Mouse (Mus musculus) thymus, postnatal 10 days (tissue): ENCODE results near the gene Naa20.
"Not testable (repeated sequence)": the region's sequence is repeated elsewhere in the genome, so short reads cannot be mapped to it uniquely, and the experiment has no call there.

Experiments used
- DNase-seq, 2 experiments: peaks; one replicate each; pipeline ENCODE4 v3.0.0; 2021; ENCODE audit warnings: low spot score in 2 of 2

Naa20 gene

DNA sequence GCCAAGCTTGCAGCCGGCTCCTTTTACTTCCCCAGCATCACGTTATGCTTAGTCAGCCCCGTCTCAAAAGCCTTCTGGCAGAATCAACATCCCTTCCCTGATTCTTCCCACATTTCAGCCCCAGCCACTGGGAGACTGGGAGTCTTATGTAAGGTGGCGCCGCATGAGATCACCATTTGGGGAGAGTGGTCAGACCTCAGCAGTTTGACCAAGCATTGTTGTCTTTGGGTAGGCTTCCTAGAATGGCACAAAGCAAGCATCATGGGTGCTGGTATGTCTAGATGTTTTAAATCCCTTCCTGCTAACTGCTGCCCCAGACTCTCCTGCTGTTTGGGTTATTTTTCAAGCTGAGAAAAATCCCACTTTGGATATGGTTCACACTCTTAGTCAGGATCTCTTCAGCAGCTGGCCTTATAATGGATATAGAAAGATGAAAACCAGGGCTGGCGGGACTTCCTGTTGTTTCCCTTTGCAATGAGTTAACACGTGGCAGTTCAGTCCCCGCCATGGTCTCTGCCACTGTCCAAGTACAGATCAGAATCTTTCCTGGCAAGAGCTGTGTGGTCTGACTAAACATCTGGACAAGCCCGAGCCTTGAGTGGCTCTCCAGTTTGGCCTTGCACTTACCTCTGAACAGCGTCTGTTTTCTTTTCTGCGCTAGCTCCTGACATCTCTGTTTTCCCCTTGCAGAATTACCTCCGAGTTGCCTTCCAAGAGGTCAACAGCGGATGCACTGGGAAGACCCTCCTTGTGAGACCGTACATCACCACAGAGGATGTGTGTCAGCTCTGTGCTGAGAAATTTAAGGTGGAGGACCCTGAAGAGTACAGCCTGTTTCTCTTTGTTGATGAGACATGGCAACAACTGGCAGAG, 16.8 kb upstream of the Naa20 start:
- DNase-seq = no peak

DNA sequence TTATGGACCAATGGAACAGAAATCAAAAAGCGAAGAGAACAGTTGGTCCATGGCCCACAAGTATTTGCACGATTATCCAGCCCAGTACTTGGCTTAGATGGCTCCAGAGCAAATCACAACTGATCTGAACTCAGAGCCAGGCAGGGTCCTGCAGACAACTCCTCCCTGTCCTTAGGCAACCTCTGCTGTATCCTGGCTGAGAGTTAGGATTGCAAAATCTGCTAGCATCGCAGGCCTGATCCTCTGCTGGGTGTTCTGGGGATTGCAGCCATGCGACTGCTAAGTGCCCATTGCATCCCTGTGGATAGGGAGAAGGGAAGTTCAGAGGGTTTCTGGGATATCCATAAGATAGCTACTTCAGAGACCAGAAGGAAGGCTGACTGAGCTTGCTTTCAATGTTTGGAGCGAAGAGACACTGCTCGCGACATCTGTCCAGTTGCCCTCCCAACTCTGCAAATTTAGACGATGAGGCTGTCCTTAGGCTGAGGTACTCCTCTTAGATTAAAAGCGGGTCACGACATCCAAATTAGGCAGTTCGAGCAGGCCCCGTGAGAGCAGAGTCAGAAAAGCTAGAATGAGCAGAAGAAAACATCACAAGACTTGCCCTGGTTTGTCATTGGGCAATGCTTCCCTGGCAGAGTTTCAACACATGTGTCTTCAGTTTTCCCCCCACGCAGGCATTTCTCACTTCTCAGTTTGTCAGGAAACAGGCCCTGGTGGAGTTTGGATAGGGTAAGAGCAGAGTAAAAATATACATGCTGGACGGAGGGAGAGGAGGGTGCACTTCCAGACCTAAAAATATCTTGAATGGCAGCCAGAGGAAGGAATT, 13.7 kb upstream of the Naa20 start:
- DNase-seq = no peak

GRCm38 (mm10) chr2:145888766-145889480, 13.0 kb upstream of the Naa20 start:
- no peak for DNase-seq

DNA sequence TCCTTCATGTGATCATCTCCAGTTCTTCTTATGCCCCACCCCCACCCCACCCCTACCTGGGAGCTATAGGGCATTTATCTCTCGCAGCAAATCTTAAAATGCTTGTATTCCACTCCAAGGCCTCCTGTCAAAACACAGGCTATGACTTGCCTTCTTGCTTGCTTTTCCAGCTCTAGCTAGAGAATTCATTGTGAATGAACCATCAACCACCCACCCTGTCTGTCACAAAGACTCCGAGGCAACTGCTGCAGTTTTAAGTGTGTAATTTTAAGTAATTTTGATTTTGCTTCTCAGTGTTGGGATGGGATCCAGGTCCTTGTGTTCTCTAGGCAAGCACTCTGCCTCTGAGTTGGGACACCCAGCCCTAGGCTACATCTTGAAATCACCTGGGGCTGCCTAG, 11.3 kb upstream of the Naa20 start:
- no peak for DNase-seq

DNA sequence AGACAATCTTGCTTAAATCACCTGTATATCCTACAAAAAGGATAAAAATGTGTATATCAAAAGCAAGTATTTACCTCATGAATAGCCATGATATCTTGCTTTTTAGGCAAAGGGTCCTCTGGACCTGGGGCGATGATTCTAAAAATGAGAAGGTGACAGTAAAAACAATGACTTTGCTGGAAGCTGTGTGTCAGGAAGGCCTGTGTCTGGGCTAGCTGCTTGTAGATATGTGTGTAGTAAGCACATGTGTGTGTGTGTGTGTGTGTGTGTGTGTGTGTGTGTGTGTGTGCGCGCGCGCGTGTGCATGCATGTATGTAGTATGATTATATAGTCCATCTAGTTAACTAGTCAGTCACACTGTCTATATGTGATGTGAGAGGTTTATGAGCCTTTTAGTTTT, 8.1 kb upstream of the Naa20 start:
- no peak for DNase-seq

DNA sequence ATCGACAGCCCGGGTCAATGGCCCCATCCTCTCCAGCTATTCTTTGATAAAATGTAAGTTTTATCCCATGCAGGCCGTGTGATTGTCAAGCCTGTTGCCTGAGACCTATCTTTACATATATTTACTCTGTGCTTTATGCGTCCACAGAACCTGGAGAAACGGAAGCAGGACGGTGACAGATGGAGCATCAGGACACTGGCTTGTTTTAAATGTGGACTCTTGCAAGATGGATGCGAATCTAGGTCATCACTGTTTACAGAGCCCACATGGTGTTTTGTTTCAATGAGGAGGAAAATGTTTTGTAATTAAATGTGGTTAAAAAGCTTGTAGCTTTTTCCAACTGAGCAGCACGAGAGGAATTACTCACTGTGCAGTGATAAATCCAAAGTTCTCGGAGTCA, 3.8 kb upstream of the Naa20 start:
- DNase-seq = no peak

GRCm38 (mm10) chr2:145900318-145900717, 1.6 kb upstream of the Naa20 start:
- not testable (repeated sequence) for DNase-seq

DNA sequence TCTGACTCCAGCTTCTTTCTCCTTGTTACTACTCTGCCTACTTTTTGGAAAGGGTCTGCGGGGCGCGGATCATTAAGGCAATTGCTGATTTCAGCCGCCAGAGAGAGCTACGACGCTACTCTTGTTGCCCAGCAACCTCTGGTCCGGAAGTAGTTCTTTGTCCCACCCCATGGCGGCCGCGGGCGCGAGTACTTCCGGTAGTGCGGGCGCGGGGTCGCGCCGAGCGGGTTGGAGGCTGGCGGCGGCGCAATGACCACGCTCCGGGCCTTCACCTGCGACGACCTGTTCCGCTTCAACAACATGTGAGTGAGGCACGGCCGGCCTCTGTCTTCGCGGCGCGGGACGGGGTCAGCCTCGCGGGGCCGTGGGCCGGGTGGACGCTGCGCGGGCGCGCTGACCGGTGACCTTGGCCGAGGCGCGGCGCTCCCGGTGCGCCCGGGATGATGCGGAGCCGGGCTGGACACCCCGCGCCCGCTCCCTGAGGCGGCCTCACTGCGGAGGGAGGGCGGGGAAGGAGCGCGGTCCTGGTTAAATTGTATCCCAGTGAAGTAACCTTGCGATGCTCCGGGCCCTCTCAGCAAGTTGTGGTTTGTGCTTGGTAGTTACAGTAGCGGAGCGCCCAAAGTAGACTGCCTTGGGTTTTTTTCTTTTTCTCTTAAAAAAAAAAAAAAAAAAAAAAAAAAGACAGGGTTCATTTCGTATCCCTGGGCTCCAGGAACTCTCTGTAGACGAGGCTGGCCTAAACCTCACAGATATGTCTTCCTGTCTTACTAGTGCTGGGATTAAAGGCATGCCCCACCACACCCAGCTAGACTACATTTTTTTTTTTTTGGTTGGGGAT, 1.4 kb downstream of the Naa20 start:
- DNase-seq = peak; percentile 81 to 87

GRCm38 (mm10) chr2:145903983-145904616, 2.2 kb downstream of the Naa20 start:
- no peak for DNase-seq

DNA sequence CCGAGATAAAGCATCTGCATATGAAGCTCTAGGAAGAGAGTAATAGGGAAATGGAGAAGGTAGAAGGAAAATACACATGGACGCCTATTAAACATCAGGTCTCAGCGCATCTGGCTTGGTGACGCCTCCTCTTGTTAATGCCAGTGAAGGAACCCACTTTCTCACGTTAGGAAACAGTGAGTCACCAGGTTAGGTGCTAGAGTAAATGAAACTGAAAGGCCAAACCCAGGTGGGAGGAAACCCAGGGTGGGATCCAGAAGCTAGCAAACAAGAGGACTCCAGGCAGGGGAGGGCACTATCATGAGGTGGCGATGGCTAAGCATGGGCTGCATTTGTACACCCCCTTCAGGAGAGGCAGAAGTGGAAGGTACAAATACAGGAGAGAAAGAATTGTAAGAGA, 3.3 kb downstream of the Naa20 start:
- no peak for DNase-seq

DNA sequence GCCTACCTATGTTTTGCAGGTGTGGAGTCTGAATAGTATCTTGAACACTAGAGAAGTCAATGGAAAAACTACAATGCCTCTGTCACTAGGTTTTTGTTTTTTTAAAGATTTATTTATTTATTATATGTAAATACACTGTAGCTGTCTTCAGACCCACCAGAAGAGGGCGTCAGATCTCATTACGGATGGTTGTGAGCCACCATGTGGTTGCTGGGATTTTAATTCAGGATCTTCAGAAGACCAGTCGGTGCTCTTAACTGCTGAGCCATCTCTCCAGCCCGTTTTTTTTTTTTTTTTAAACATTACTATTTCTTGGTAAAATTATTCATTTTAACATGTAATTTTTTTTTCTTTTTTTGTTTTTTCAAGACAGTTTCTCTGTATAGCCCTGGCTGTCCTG, 4.0 kb downstream of the Naa20 start:
- DNase-seq = not testable (repeated sequence)

GRCm38 (mm10) chr2:145920941-145921650, 19.2 kb downstream of the Naa20 start:
- no peak for DNase-seq

- DNase-seq = peak; percentile 87 to 89
Measured at GRCm38 (mm10) chr2:145934339-145935231, 32.7 kb downstream of the Naa20 start, which contains the start of the genes Cfap61 and Crnkl1. Gene Cfap61 (plus strand): TSS chr2:145934784. Gene Crnkl1 (minus strand): TSS chr2:145935014.

DNA sequence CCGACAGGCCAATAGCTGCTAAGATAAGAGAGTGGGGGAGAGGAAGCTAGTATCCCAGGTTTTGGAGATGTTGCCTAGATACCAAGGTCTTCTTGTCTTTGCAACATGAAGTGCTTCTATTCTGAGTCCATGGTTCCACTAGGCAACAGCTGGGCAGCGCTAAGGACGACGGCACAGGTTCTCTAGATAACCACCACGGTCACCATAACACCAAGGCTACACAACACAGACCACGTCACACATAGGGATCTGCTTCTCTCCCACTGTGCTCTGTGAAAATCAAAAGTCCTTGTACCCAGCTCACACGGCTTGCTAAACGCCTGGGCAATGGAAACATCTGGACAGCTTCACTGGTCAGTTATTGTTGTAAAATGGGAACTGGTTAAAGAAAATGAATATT, 35.1 kb downstream of the Naa20 start:
- no peak for DNase-seq

DNA sequence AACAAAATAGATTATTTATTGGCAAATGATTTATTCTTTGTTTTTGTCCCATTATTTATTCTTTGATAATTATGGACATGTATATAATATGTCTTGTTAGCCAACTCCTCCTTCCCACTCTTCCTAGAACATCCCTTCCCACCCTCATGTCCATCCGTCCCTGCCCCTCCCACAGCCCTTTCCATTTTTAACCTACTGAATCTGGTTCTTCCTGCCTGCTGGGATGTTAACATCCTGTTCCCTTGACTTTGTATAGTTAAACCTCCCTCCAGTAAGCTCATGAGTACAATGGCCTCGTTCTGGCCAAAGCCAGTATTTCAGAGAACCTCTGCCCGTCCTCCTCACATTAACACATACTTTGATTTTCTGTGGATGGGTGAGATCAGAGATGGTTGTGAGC, 39.5 kb downstream of the Naa20 start:
- DNase-seq = no peak

DNA sequence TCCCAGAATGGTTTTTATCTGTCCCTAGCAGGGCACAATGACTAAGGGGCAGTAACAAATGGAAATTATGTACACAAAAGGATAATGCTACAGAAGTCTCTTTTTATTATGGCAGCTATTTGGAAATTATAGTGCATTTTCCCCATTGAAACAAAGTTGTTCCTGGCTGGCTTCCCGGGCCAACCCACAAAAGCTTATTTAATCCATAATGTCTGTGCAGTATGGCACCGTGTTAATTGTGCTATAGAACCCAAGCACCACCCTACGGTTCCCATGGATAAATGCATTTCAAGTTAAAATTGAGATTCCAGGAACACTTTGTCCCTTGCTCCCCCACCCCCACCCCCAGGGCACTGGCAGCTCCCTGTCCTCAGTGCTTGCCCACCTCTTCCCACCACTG, 42.4 kb downstream of the Naa20 start:
- no peak for DNase-seq

GRCm38 (mm10) chr2:145948402-145948954, 46.6 kb downstream of the Naa20 start:
- DNase-seq = no peak

- no peak for DNase-seq
Measured at GRCm38 (mm10) chr2:145949475-145950068, 47.7 kb downstream of the Naa20 start.
